Mouse (Mus musculus): ENCODE measurements at regions not wholly inside any gene's neighbourhood (a gene's known extent, or its start where the extent isn't known, plus 50 kb on each side); places are given as distances from the start of the nearest gene placed in this dataset.
A peak's percentile ranks its signal among the peaks of the same experiment; 100 is the strongest.

DNA sequence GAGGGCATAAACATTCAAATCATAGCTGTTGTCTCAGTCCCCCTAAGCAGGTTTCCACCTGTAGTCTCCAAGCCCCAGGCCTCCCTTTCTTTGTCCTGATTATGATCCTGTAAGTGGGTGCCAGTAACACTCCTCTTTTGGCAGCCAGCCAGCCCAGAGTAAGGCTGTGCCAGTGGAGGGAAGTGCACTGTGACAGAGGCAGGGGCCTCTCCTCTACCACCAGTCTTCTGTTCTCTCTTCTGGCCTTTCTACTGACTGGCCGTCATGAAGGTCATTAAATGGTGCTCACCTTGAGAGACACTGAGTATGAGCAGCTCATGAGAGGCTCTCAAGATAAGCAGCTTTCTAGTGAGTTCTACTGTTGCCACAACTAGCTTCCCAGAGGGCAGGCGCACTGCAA lies 63.5 kb upstream of the Met start:
- peak; percentile 13 for DNase-seq

DNA sequence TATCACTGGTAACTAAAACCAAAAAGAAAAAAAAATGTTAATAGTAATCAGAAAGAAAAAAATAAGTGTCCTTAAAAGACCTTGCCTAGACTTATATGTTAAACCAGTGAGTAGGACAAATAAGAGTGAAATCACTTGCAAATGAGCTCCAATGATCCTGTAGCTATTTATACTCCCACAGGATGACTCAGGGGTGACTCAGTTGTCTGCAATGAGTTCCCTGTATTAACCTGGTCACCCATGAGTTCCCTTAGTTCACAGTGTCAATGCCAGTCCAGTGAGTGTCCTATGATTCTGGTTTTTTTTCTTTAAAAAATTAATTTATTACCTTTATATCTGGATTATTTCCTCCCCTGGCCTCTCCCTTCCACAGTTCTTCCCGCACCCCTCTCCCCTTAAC lies 55.5 kb upstream of the Met start:
- no peak for DNase-seq

DNA sequence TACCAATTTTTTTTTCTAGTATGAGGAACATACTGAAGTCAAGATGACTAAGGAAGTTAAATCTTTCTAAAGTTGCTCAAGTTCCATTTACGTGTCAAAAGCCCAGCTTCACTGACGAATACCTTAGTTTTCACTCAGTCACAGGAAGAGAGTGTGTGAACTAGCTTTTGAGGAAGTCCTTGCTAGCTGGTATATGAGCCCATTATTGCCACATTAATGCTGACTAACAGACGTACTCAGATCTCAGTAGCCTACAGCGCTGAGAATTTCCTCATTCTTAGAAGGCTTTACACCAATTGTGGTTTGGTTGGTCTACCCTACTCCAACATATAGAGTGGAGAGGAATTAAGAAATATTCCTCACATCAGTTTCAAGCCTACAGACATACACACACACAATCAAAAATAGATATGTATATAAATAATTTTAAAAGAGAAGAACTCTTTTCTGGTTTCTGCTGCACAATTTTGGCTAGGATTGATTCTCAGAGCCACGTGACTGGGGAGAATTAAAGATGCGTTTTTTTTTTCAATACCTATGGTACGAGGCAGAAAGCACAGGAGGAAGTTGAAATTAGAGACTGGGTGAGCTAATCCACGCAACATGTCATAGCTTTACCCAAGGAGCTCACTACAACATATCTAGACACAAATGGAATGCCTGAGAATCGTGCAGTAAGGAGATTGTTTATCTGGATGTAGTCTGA lies 53.7 kb upstream of the Met start:
- no peak for DNase-seq

DNA sequence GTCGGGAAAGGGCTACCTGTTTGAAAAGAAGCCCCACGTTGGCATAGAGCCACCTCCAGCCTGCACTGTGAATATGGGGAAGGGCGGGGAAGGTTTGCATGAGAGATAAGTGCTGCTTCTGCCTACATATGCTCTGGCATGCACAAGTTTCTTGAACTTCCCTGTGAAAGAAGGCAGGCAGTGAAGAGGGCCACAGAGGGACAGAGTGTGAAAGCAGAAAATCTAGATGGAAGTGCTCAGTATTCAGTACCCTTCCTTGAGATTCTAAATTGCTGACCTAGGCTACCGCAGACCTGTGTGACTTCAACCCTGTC lies 53.2 kb upstream of the Met start:
- no peak for DNase-seq

All from right cerebral cortex, postnatal 4 days (tissue).